Mouse (Mus musculus) forebrain, postnatal 0 days (tissue): Measurements from ENCODE around the gene Kdf1. TPM values are rescaled to one million over a fixed set of nuclear protein-coding genes. Genes with fewer than 3 reads are reported as not detected.

Experiments used
- ATAC-seq: fragments of 200-750 bp; cut with Nextera tagmentation; 2 replicates; pipeline ENCODE4 v1.8.0; 2017; ENCODE audit warnings: mild to moderate bottlenecking, moderate library complexity
- DNase-seq: peaks from one replicate; pipeline ENCODE4 v3.0.0-alpha.2; 2015
- H3K27ac ChIP-seq: fragments of 300-500 bp; sonication (generic); 2 replicates; pipeline ENCODE4 v1.5.1; 2014; ENCODE audit warnings: low read depth, mild to moderate bottlenecking, antibody characterized with exemption, low read length, moderate library complexity, mixed read lengths
- H3K27me3 ChIP-seq: fragments of 300-500 bp; sonication (generic); 2 replicates; pipeline ENCODE4 v1.6.1; 2014; ENCODE audit warnings: mild to moderate bottlenecking, low read length, mixed read lengths; ENCODE audit not compliant: insufficient read depth
- H3K36me3 ChIP-seq: fragments of 300-500 bp; sonication (generic); 2 replicates; pipeline ENCODE4 v1.6.1; 2014; ENCODE audit warnings: mild to moderate bottlenecking, moderate library complexity; ENCODE audit not compliant: insufficient read depth
- H3K4me1 ChIP-seq: fragments of 300-500 bp; sonication (generic); 2 replicates; pipeline ENCODE4 v1.6.1; 2014; ENCODE audit warnings: antibody characterized with exemption; ENCODE audit not compliant: insufficient read depth
- H3K4me2 ChIP-seq: fragments of 300-500 bp; sonication (generic); 2 replicates; pipeline ENCODE4 v1.6.1; 2014; ENCODE audit warnings: low read depth, mild to moderate bottlenecking, moderate library complexity
- H3K4me3 ChIP-seq: fragments of 300-500 bp; sonication (generic); 2 replicates; pipeline ENCODE4 v1.5.1; 2014; ENCODE audit warnings: low read depth, low read length, mixed read lengths
- H3K9ac ChIP-seq: fragments of 300-500 bp; sonication (generic); 2 replicates; pipeline ENCODE4 v1.6.1; 2014; ENCODE audit warnings: mild to moderate bottlenecking
- H3K9me3 ChIP-seq: fragments of 300-500 bp; sonication (generic); 2 replicates; pipeline ENCODE4 v1.6.1; 2016; ENCODE audit warnings: low read length
- CTCF ChIP-seq: sonication (generic); IDR thresholded peaks from 2 replicates; pipeline ENCODE4 v1.5.1; 2016; ENCODE audit warnings: antibody characterized with exemption, control low read depth, low read depth
- WGBS: fragments of 180-500 bp; shearing (Covaris S2); extraction: QIAGEN DNeasy Blood & Tissue Kit; methylation state at CpG from one replicate; pipeline ENCODE4 v1.1.7; 2014; 5-methylcytosine and 5-hydroxymethylcytosine counted together
- polyA plus RNA-seq: library from polyadenylated mRNA; unstranded; fragments of >200 nt; fragmentation: Nextera tagmentation; extraction: Ambion mirVana; gene quantifications from 2 replicates; pipeline ENCODE4 v1.2.1, GENCODE M21; 2015
- total RNA-seq: library from RNA; depleted of rRNA; stranded (reverse); fragments of >200 nt; gene quantifications from 2 replicates; pipeline ENCODE4 v1.2.3, GENCODE M21; 2014

The Kdf1 gene
- total and polyA plus RNA-seq, 2 experiments from 2014 or later, result 0.92 TPM; not detected in 1

DNA sequence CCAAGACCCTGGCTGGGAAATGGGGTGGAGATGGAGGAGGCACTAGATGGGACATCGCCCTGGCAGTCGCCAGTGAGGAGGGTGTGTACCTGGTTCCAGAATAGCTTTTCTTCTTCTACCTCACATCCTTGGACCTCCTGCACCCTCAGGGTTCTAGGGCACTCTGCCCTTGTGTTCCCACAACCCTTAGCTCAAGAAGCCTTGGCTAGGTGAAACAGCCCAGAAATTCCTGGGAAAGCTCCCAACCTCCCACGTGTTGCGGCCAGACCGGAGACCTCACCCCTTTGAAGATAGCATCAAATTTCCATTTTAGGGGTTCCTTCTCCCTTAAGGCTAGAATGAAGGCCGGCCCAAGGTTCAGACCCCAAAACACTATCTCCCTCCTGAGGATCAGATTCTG, 38.0 kb upstream of the Kdf1 start:
- no peak for TF ChIP-seq CTCF
- DNase-seq, result no peak
- Histone ChIP-seq H3K9ac (no peak overlapping the region), H3K4me1 (no peaks in the 10 kb centered on the region), H3K27ac (no peak overlapping the region), H3K27me3 (peaks cover 18% of the 10 kb centered on the region), H3K4me2 (no peak overlapping the region), H3K9me3 (no peaks in the 10 kb centered on the region), H3K36me3 (no peaks in the 10 kb centered on the region), H3K4me3 (no peak overlapping the region)
- no peak for ATAC-seq
- WGBS, result 47% methylated on average over 6 of the region's 6 CpGs

DNA sequence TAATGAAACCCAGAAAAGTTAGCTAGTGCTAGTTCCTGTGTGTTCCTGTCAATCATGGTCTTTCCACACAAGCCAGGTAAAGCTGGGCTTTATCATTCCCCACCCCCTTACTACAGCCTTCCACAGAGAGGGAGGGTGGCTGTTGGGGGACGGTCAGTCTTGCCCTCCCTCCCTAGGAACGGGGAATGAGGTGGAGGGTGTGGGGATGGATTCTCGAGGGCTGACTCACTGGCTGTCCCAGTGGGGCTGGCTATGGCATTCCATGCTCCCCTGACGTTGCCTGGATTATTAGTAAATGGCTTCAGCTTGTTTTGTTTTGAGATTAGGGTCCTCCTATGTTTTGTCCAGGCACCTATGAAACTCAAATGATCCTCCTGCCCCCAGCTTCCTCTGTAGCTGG, 37.3 kb upstream of the Kdf1 start:
- 43% methylated on average over 4 of the region's 4 CpGs for WGBS
- Histone ChIP-seq H3K9ac (no peak overlapping the region), H3K27me3 (peaks cover 18% of the 10 kb centered on the region), H3K9me3 (no peaks in the 10 kb centered on the region), H3K4me1 (no peaks in the 10 kb centered on the region), H3K36me3 (no peaks in the 10 kb centered on the region), H3K4me2 (no peak overlapping the region), H3K4me3 (no peak overlapping the region), H3K27ac (no peak overlapping the region)
- DNase-seq, result no peak
- TF ChIP-seq CTCF, result no peak
- ATAC-seq, result no peak

DNA sequence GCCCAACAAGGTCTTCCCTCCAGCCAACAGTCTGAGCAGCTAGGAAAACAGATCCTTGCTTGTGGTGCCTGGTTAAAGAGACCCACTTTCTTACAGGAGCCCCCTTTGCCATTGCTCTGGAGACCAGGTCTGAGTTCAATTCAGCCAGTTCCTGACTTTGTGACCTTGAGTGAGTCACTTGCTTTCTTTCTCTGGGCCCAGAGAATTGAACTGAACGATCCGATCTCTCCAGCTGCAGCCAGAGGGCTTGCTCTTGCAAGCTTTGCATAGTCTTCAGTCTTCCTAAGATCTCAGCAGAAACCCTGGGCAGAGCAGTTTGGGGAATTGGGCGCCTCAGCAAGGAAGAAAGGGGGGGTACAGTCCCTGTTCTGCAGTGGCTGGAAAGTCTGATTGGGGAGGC, 36.3 kb upstream of the Kdf1 start:
- Histone ChIP-seq H3K4me2 (no peak overlapping the region), H3K9me3 (no peaks in the 10 kb centered on the region), H3K9ac (no peak overlapping the region), H3K27me3 (peaks cover 18% of the 10 kb centered on the region), H3K36me3 (no peaks in the 10 kb centered on the region), H3K4me1 (no peaks in the 10 kb centered on the region), H3K4me3 (no peak overlapping the region), H3K27ac (no peak overlapping the region)
- no peak for TF ChIP-seq CTCF
- ATAC-seq, result no peak
- 82% methylated on average over 3 of the region's 3 CpGs for WGBS
- DNase-seq, result no peak

GRCm38 (mm10) chr4:133484266-133485025, 34.3 kb upstream of the Kdf1 start:
- no peak for DNase-seq
- no peak overlapping the region for H3K27ac ChIP-seq
- no peak overlapping the region for H3K9ac ChIP-seq
- H3K9me3 ChIP-seq, result no peaks in the 10 kb centered on the region
- no peak for TF ChIP-seq CTCF
- H3K4me2 ChIP-seq, result no peak overlapping the region
- no peaks in the 10 kb centered on the region for H3K36me3 ChIP-seq
- H3K27me3 ChIP-seq, result peaks cover 18% of the 10 kb centered on the region
- H3K4me3 ChIP-seq, result no peak overlapping the region
- 15% methylated on average over 22 of the region's 22 CpGs for WGBS
- no peaks in the 10 kb centered on the region for H3K4me1 ChIP-seq
- no peak for ATAC-seq

GRCm38 (mm10) chr4:133485691-133486425, 32.9 kb upstream of the Kdf1 start:
- 93% methylated on average over 28 of the region's 28 CpGs for WGBS
- no peak for ATAC-seq
- no peak overlapping the region for H3K4me2 ChIP-seq

DNA sequence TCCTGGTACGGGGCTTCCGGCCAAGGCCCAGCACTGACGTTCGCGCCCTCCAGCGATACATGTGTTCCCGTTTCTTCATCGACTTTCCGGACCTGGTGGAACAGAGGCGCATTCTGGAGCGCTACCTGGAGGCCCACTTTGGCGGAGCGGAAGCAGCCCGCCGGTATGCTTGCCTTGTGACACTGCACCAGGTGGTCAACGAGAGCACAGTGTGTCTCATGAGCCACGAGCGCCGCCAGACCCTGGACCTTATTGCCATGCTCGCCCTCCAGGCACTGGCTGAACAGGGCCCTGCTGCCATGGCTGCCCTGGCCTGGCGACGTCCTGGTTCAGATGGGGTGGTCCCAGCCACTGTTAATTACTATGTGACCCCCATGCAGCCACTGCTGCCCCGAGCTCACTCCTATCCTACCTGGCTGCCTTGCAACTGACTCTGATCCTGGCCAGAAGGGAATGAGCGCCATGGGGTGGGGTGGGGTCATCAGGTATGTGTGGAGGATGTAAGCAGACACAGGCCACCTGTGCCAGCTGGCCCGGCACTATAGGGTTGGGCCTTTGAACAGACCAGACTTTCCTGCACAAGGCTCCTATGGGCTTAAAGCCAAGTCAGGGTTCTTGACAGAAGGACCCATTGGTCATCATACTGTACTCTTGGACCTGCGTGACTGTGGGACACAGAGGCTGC, 31.9 kb upstream of the Kdf1 start:
- Histone ChIP-seq H3K9me3 (no peaks in the 10 kb centered on the region), H3K27ac (no peak overlapping the region), H3K36me3 (0 out of 2 replicates have a peak, but pooled peaks cover 6% of the 10 kb centered on the region), H3K4me3 (no peak overlapping the region), H3K4me1 (no peaks in the 10 kb centered on the region), H3K27me3 (no peaks in the 10 kb centered on the region), H3K4me2 (no peak overlapping the region), H3K9ac (no peak overlapping the region)
- TF ChIP-seq CTCF, result no peak
- DNase-seq (no peak), ATAC-seq (no peak)
- 96% methylated on average over 26 of the region's 26 CpGs for WGBS

More at GRCm38 (mm10) chr4:133485691-133486425, 32.9 kb upstream of the Kdf1 start:
- H3K4me3 ChIP-seq, result no peak overlapping the region
- 0 out of 2 replicates have a peak, but pooled peaks cover 3% of the 10 kb centered on the region for H3K36me3 ChIP-seq
- no peaks in the 10 kb centered on the region for H3K4me1 ChIP-seq
- no peaks in the 10 kb centered on the region for H3K9me3 ChIP-seq
- DNase-seq, result no peak
- no peak overlapping the region for H3K9ac ChIP-seq
- H3K27me3 ChIP-seq, result peaks cover 9% of the 10 kb centered on the region
- H3K27ac ChIP-seq, result no peak overlapping the region
- no peak for TF ChIP-seq CTCF
